Mouse (Mus musculus): ENCODE measurements around the gene 1700067K01Rik. TPM values are rescaled to one million over a fixed set of nuclear protein-coding genes. Genes with fewer than 3 reads are reported as not detected.
A peak's percentile ranks its signal among the peaks of the same experiment; 100 is the strongest.

Gene 1700067K01Rik
- polyA plus RNA-seq, 1 experiment from 2014 or later: 1.1 TPM

GRCm38 (mm10) chr8:84010625-84011611 is 9.6 kb downstream of the 1700067K01Rik start:
- peak; percentile 72 for DNase-seq (ENCODE audit: low spot score)

- no peak for DNase-seq (ENCODE audit: low spot score)
These were observed 10.6 kb downstream of the 1700067K01Rik start, which contains the start of gene 2210011C24Rik for GRCm38 (mm10) chr8:84011705-84012498. 2210011C24Rik (minus strand) TSS chr8:84012171.

GRCm38 (mm10) chr8:84012499-84013165 is 11.3 kb downstream of the 1700067K01Rik start:
- no peak for DNase-seq (ENCODE audit: low spot score)

- no peak for DNase-seq (ENCODE audit: low spot score)
These were observed 14.5 kb downstream of the 1700067K01Rik start for GRCm38 (mm10) chr8:84015833-84016232.

GRCm38 (mm10) chr8:84019738-84020137 is 18.4 kb downstream of the 1700067K01Rik start:
- DNase-seq (ENCODE audit: low spot score): no peak

- no peak for DNase-seq (ENCODE audit: low spot score)
These were observed 19.8 kb downstream of the 1700067K01Rik start, which contains the start of gene Palm3 for GRCm38 (mm10) chr8:84021096-84021495. Palm3 (plus strand) TSS chr8:84021471.

GRCm38 (mm10) chr8:84021569-84021968 is 20.3 kb downstream of the 1700067K01Rik start:
- DNase-seq (ENCODE audit: low spot score): no peak

GRCm38 (mm10) chr8:84023085-84023484 is 21.8 kb downstream of the 1700067K01Rik start:
- no peak for DNase-seq (ENCODE audit: low spot score)

GRCm38 (mm10) chr8:84023631-84024030 is 22.3 kb downstream of the 1700067K01Rik start:
- no peak for DNase-seq (ENCODE audit: low spot score)

- peak; percentile 70 for DNase-seq (ENCODE audit: low spot score)
These were observed 22.9 kb downstream of the 1700067K01Rik start for GRCm38 (mm10) chr8:84024171-84024570.

- DNase-seq (ENCODE audit: low spot score): peak; percentile 80
These were observed 24.6 kb downstream of the 1700067K01Rik start for GRCm38 (mm10) chr8:84025863-84026262.

- no peak for DNase-seq (ENCODE audit: low spot score)
These were observed 26.1 kb downstream of the 1700067K01Rik start for GRCm38 (mm10) chr8:84027449-84027848.

- no peak for DNase-seq (ENCODE audit: low spot score)
These were observed 28.0 kb downstream of the 1700067K01Rik start for GRCm38 (mm10) chr8:84029272-84029671.

GRCm38 (mm10) chr8:84032777-84033176 is 31.5 kb downstream of the 1700067K01Rik start:
- DNase-seq (ENCODE audit: low spot score): no peak

GRCm38 (mm10) chr8:84038015-84038414 is 36.7 kb downstream of the 1700067K01Rik start:
- DNase-seq (ENCODE audit: low spot score): no peak

GRCm38 (mm10) chr8:84039050-84039449 is 37.7 kb downstream of the 1700067K01Rik start:
- peak; percentile 87 for DNase-seq (ENCODE audit: low spot score)

GRCm38 (mm10) chr8:84042066-84042947 is 41.0 kb downstream of the 1700067K01Rik start, which contains the start of gene Il27ra:
Il27ra (minus strand) TSS chr8:84042589.
- DNase-seq (ENCODE audit: low spot score): peak; percentile 78

GRCm38 (mm10) chr8:84042948-84043342 is 41.6 kb downstream of the 1700067K01Rik start:
- no peak for DNase-seq (ENCODE audit: low spot score)

- DNase-seq (ENCODE audit: low spot score): no peak
These were observed 42.8 kb downstream of the 1700067K01Rik start for GRCm38 (mm10) chr8:84044103-84044502.

GRCm38 (mm10) chr8:84044900-84045299 is 43.6 kb downstream of the 1700067K01Rik start, which contains the start of gene Rln3:
Rln3 (minus strand) TSS chr8:84045000.
- DNase-seq (ENCODE audit: low spot score): no peak

All from thymus, postnatal 0 days (tissue).